Mouse (Mus musculus): ENCODE data around the gene Olfr685. TPM values are rescaled to one million over a fixed set of nuclear protein-coding genes. Genes with fewer than 3 reads are reported as not detected.

The Olfr685 gene
- polyA plus RNA-seq (2015; fragmentation: Nextera tagmentation; extraction: Ambion mirVana), result not detected in 2 replicates

GRCm38 (mm10) chr7:105185912-105186311 lies at the start of gene Olfr685:
Gene Olfr685 (minus strand): TSS chr7:105186012.
- H3K36me3 ChIP-seq, result no peaks in the 10 kb centered on the region

GRCm38 (mm10) chr7:105229386-105229785 lies 43.6 kb upstream of the Olfr685 start:
- Histone ChIP-seq H3K4me3 (no peak overlapping the region), H3K4me1 (no peaks in the 10 kb centered on the region), H3K9ac (no peak overlapping the region), H3K27ac (no peak overlapping the region), H3K27me3 (no peaks in the 10 kb centered on the region), H3K9me3 (no peaks in the 10 kb centered on the region), H3K36me3 (no peaks in the 10 kb centered on the region), H3K4me2 (no peak overlapping the region)
- 87% methylated on average over 2 of the region's 2 CpGs for WGBS
- ATAC-seq (ENCODE audit: insufficient number of reproducible peaks, low FRiP score, low TSS enrichment, low read depth), result no peak

More at GRCm38 (mm10) chr7:105185912-105186311, at the start of gene Olfr685:
- Histone ChIP-seq H3K27me3 (no peaks in the 10 kb centered on the region), H3K9ac (no peak within 1 kb of the TSS), H3K4me1 (no peaks in the 10 kb centered on the region), H3K4me3 (no peak within 1 kb of the TSS), H3K27ac (no peak within 1 kb of the TSS), H3K4me2 (no peak within 1 kb of the TSS), H3K9me3 (no peaks in the 10 kb centered on the region)
- ATAC-seq (ENCODE audit: insufficient number of reproducible peaks, low FRiP score, low TSS enrichment, low read depth), result no peak
- 76% methylated on average over 1 of the region's 1 CpGs for WGBS

DNA sequence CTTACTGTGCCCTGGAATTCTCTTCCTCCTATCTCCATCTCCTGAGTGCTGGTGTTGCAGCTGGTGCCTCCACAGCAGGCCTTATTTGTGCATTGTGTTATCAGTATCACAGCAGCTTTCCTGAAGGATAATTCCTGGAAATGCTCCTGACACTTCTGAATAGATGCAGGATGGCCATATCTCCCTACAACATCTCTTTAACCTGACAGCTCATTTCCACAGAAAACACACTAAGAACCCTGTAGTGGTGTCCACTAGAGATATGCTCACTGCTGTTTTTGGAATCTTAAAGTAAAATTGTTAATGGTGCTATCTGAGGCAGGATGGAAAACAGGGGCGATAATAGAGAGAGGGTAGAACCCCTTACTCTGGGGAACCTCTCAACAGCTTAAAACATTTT lies 42.3 kb upstream of the Olfr685 start:
- no peaks in the 10 kb centered on the region for H3K9me3 ChIP-seq
- no peak for ATAC-seq (ENCODE audit: insufficient number of reproducible peaks, low FRiP score, low TSS enrichment, low read depth)
- WGBS, result 83% methylated on average over 1 of the region's 1 CpGs
- H3K27me3 ChIP-seq, result no peaks in the 10 kb centered on the region
- H3K36me3 ChIP-seq, result no peaks in the 10 kb centered on the region
- no peak overlapping the region for H3K9ac ChIP-seq
- no peak overlapping the region for H3K27ac ChIP-seq
- H3K4me1 ChIP-seq, result no peaks in the 10 kb centered on the region
- no peak overlapping the region for H3K4me2 ChIP-seq
- H3K4me3 ChIP-seq, result no peak overlapping the region

- no peaks in the 10 kb centered on the region for H3K4me1 ChIP-seq
- no peak overlapping the region for H3K4me2 ChIP-seq
- H3K36me3 ChIP-seq, result no peaks in the 10 kb centered on the region
- no peaks in the 10 kb centered on the region for H3K9me3 ChIP-seq
- ATAC-seq (ENCODE audit: insufficient number of reproducible peaks, low FRiP score, low TSS enrichment, low read depth), result no peak
- H3K27ac ChIP-seq, result no peak overlapping the region
- no peak overlapping the region for H3K9ac ChIP-seq
- H3K4me3 ChIP-seq, result no peak overlapping the region
- no peaks in the 10 kb centered on the region for H3K27me3 ChIP-seq
Measured at GRCm38 (mm10) chr7:105226703-105227102, 40.9 kb upstream of the Olfr685 start.

- Histone ChIP-seq H3K4me2 (no peak overlapping the region), H3K9me3 (no peaks in the 10 kb centered on the region), H3K36me3 (no peaks in the 10 kb centered on the region), H3K27me3 (no peaks in the 10 kb centered on the region), H3K27ac (no peak overlapping the region), H3K4me3 (no peak overlapping the region), H3K4me1 (no peaks in the 10 kb centered on the region), H3K9ac (no peak overlapping the region)
- ATAC-seq (ENCODE audit: insufficient number of reproducible peaks, low FRiP score, low TSS enrichment, low read depth), result no peak
Measured at GRCm38 (mm10) chr7:105226072-105226471, 40.3 kb upstream of the Olfr685 start.

DNA sequence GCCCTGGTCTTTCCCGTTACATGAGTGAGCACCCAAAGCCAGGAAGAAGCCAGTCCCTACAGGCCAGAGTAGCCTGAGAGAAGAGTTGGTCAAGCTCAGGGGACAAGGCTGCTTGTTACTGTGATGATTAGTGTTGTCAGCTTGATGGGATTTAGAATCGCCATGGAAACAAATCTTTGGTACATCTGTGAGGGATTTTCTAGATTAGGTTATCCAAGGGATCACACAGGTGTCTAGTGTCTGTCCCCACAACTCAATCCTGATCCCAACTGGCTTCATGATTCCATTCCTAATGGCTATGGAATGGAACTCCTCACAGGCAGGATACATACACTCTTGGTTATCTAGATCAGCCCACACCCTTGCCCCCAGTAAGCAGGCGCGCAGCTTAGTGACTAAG lies 32.5 kb upstream of the Olfr685 start:
- ATAC-seq (ENCODE audit: insufficient number of reproducible peaks, low FRiP score, low TSS enrichment, low read depth), result no peak
- Histone ChIP-seq H3K36me3 (no peaks in the 10 kb centered on the region), H3K9ac (no peak overlapping the region), H3K27ac (no peak overlapping the region), H3K9me3 (no peaks in the 10 kb centered on the region), H3K27me3 (no peaks in the 10 kb centered on the region), H3K4me2 (no peak overlapping the region), H3K4me1 (no peaks in the 10 kb centered on the region), H3K4me3 (no peak overlapping the region)
- 73% methylated on average over 4 of the region's 4 CpGs for WGBS

- ATAC-seq (ENCODE audit: insufficient number of reproducible peaks, low FRiP score, low TSS enrichment, low read depth), result no peak
- Histone ChIP-seq H3K27me3 (no peaks in the 10 kb centered on the region), H3K27ac (no peak overlapping the region), H3K9me3 (no peaks in the 10 kb centered on the region), H3K9ac (no peak overlapping the region), H3K4me1 (no peaks in the 10 kb centered on the region), H3K4me2 (no peak overlapping the region), H3K4me3 (no peak overlapping the region), H3K36me3 (no peaks in the 10 kb centered on the region)
- WGBS, result 62% methylated on average over 1 of the region's 1 CpGs
Measured at GRCm38 (mm10) chr7:105214761-105215160, 28.9 kb upstream of the Olfr685 start.

- H3K9me3 ChIP-seq, result no peaks in the 10 kb centered on the region
- H3K4me3 ChIP-seq, result no peak within 1 kb of the TSS
- H3K9ac ChIP-seq, result no peak within 1 kb of the TSS
- no peaks in the 10 kb centered on the region for H3K4me1 ChIP-seq
- H3K27me3 ChIP-seq, result no peaks in the 10 kb centered on the region
- H3K4me2 ChIP-seq, result no peak within 1 kb of the TSS
- ATAC-seq (ENCODE audit: insufficient number of reproducible peaks, low FRiP score, low TSS enrichment, low read depth), result no peak
- H3K27ac ChIP-seq, result no peak within 1 kb of the TSS
- no peaks in the 10 kb centered on the region for H3K36me3 ChIP-seq
Measured at GRCm38 (mm10) chr7:105207385-105207784, 21.6 kb upstream of the Olfr685 start, which contains the start of gene Olfr686. Gene Olfr686 (minus strand): TSS chr7:105207485.

DNA sequence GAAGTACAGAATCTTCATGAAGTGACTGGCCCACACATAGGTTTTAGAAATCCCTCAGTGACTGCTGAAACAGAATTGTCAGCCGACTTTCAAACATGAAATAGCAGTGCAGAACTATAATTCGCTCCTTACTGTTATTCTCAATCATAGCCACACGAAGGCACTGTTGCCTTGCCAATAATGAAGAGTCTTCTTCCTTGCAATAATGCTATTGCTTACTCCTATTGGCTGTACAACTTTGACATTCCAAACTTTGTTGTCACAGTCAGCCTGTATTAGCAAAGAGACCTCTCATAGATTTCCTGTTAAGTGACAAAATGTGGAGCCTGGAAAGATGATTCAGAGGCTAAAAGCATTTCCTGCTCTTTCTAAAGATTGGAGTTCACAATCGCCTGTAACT lies 15.0 kb downstream of the Olfr685 start:
- ATAC-seq (ENCODE audit: insufficient number of reproducible peaks, low FRiP score, low TSS enrichment, low read depth), result no peak
- Histone ChIP-seq H3K27me3 (no peaks in the 10 kb centered on the region), H3K4me2 (no peak overlapping the region), H3K27ac (no peak overlapping the region), H3K9me3 (no peaks in the 10 kb centered on the region), H3K4me3 (no peak overlapping the region), H3K36me3 (no peaks in the 10 kb centered on the region), H3K4me1 (no peaks in the 10 kb centered on the region), H3K9ac (no peak overlapping the region)
- 50% methylated on average over 4 of the region's 4 CpGs for WGBS

- Histone ChIP-seq H3K9me3 (no peaks in the 10 kb centered on the region), H3K4me1 (no peaks in the 10 kb centered on the region), H3K27me3 (no peaks in the 10 kb centered on the region), H3K4me2 (no peak within 1 kb of the TSS), H3K27ac (no peak within 1 kb of the TSS), H3K4me3 (no peak within 1 kb of the TSS), H3K9ac (no peak within 1 kb of the TSS), H3K36me3 (no peaks in the 10 kb centered on the region)
- WGBS, result 71% methylated on average over 1 of the region's 1 CpGs
- ATAC-seq (ENCODE audit: insufficient number of reproducible peaks, low FRiP score, low TSS enrichment, low read depth), result no peak
Measured at GRCm38 (mm10) chr7:105163553-105163952, 22.3 kb downstream of the Olfr685 start, which contains the start of gene Olfr684. Gene Olfr684 (minus strand): TSS chr7:105163653.

GRCm38 (mm10) chr7:105146912-105147311 lies 38.9 kb downstream of the Olfr685 start, which contains the start of gene Olfr683:
Gene Olfr683 (minus strand): TSS chr7:105147012.
- no peak within 1 kb of the TSS for H3K9ac ChIP-seq
- no peak within 1 kb of the TSS for H3K4me3 ChIP-seq
- H3K36me3 ChIP-seq, result no peaks in the 10 kb centered on the region
- no peak within 1 kb of the TSS for H3K4me2 ChIP-seq
- H3K9me3 ChIP-seq, result no peaks in the 10 kb centered on the region
- ATAC-seq (ENCODE audit: insufficient number of reproducible peaks, low FRiP score, low TSS enrichment, low read depth), result no peak
- WGBS, result 62% methylated on average over 1 of the region's 1 CpGs
- no peaks in the 10 kb centered on the region for H3K4me1 ChIP-seq
- no peaks in the 10 kb centered on the region for H3K27me3 ChIP-seq
- no peak within 1 kb of the TSS for H3K27ac ChIP-seq

GRCm38 (mm10) chr7:105141275-105141674 lies 44.5 kb downstream of the Olfr685 start:
- Histone ChIP-seq H3K4me3 (no peak overlapping the region), H3K9ac (no peak overlapping the region), H3K4me1 (no peaks in the 10 kb centered on the region), H3K9me3 (no peaks in the 10 kb centered on the region), H3K27me3 (no peaks in the 10 kb centered on the region), H3K4me2 (no peak overlapping the region), H3K36me3 (no peaks in the 10 kb centered on the region), H3K27ac (no peak overlapping the region)
- WGBS, result 72% methylated on average over 2 of the region's 2 CpGs
- no peak for ATAC-seq (ENCODE audit: insufficient number of reproducible peaks, low FRiP score, low TSS enrichment, low read depth)
